Mouse (Mus musculus) megakaryocyte progenitor cell, adult 5-6 weeks (primary cell): ENCODE results near the gene Cabin1. TPM values are rescaled to one million over a fixed set of nuclear protein-coding genes. Genes with fewer than 3 reads are reported as not detected.
"Not testable (repeated sequence)": the region's sequence is repeated elsewhere in the genome, so short reads cannot be mapped to it uniquely, and the experiment has no call there.

Experiments used
- ATAC-seq: replicated peaks from 2 replicates; pipeline ENCODE4 v1.8.0; 2016; ENCODE audit warnings: mild to moderate bottlenecking, moderate TSS enrichment, inconsistent platforms; ENCODE audit not compliant: poor library complexity
- total RNA-seq, 2 experiments: library from RNA; stranded (forward) in 1 of 2; stranded (reverse) in 1 of 2; fragments of 157-497, 149-512 nt in 1 of 2; fragments of 200-1000 nt in 1 of 2; gene quantifications; 2 replicates each; pipeline versions ENCODE4 v1.2.3 to v1.2.4; 2015 to 2017

Cabin1 gene
- total RNA-seq, 2 experiments from 2014 or later: 36.5 to 37.8 TPM

- ATAC-seq: not testable (repeated sequence)
These were observed 3.6 kb upstream of the Cabin1 start for GRCm38 (mm10) chr10:75767756-75768155.

- no peak for ATAC-seq
These were observed 2.7 kb upstream of the Cabin1 start for GRCm38 (mm10) chr10:75766856-75767255.

DNA sequence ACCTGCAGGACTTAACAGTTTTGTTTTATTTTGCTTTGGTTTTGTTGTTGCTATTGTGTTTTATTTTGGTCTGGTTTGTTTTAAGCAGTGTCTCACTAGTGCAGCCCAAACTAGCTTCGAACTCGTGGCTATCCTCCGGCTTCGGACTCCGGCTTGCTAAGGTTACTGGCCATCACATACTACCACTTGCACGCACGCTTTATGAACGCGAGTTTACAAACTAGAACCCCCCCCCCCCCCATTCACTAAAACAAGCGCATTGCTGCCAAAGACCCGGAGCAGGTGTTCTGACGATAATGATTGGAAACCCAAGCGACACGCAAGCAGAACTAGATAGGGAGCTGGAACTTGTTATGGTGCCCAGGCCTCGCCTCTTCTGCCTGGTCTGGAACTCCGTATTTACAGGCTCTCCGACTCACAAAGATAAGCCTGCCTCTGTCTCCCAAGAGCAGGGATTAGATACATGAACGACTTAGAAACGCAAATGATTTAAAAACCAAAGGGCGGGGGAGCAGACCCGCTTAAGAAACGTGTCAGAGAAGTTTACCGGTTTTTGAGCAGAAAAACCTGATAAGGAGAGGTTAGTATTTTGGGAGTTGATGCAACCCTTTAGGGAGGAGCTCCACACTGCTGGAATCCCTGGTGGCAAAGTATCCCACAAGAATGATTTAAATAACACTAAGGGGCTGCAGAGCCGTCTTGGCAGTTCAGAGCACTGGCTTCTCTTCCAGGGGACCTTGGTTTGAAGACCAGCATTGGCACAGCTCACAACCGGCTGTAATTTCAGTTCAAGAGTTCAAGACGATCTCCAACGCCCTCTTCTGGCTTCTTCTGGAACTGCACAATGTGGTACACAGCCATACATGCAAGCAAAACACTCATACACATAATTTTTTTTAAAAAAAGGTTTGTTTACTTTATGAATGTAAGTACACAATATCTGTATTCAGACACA lies 655 bp upstream of the Cabin1 start:
- ATAC-seq: peak; percentile 58

DNA sequence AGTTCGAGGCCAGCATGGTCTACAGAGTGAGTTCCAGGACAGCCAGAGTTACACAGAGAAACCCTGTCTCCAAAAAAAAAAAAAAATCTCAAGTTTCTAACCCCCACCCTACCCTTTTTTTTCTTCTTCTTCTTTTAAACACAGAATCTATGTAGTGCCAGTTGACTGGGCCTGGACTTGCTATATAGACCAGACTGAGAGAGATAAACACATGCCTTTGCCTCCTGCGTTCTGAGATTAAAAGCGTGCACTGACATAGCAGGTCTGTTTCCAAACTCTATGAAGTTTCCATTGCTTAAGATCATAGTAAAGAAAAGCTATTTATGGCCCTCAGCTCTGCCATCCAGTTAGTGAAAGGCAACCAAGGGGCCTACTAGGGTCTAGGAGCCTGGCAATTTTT lies 1.7 kb downstream of the Cabin1 start:
- peak; percentile 35 for ATAC-seq

GRCm38 (mm10) chr10:75760311-75760710 lies 3.8 kb downstream of the Cabin1 start:
- ATAC-seq: no peak

DNA sequence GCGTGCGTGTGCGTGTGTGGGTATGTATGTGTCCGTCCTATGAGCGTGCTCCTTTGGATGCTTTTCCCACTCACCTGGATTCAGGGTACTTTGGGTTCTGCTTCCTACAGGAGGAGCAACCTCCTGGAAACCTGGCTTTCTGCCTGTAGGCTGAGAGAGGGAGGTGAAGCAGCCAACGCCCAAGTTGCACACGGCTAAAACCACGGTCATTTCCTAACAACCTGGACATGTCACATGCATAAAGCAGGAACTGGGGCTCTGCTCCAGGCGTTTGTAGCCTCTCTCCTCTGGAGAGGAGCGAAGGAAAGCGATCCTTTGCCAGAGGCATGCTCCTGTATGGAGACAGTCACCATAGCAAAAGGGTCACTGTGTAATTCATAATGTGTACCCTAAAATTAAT lies 7.4 kb downstream of the Cabin1 start:
- ATAC-seq: 0 out of 2 replicates have a peak, but pooled peaks have one; percentile 29

GRCm38 (mm10) chr10:75744017-75744416 lies 20.1 kb downstream of the Cabin1 start:
- ATAC-seq: peak; percentile 94

DNA sequence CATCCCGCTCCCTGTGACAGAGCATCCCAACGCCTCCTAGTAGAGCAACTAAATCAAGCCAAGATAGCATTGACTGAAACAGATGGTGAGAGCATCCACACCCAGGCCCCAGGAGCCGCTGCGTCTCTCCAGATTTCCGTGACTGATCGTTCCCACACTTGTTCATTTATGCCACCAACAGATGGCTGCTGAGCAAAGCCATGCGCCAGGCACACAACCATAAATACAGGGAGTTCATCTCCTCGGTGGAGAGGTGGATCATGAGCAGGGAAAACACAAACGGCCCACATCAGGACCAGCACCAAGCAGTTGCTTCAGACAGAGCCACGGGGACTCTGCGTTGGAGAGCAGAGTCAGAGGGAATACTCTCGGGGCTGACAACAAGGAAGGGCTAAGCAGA lies 20.8 kb downstream of the Cabin1 start:
- no peak for ATAC-seq

DNA sequence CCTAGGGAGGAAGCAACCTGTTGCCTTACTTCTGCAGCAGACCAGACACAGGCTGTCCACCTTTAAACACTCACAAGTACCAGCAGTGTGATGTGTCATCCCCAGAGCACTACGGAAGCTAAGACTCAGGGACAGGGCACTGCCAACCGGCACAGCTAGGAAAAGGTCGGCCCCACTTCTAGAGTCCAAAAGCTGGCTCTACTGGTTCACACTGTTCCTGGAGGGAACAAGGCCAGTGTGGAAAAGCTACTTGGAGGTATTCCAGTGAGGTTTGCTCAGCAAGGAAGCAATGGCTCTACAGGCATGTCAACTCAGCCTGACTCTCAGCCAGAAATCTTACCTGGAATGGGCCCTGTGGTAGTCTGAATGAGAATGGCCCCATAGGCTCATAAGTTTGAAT lies 23.3 kb downstream of the Cabin1 start:
- no peak for ATAC-seq

- no peak for ATAC-seq
These were observed 38.7 kb downstream of the Cabin1 start for GRCm38 (mm10) chr10:75725449-75725848.

DNA sequence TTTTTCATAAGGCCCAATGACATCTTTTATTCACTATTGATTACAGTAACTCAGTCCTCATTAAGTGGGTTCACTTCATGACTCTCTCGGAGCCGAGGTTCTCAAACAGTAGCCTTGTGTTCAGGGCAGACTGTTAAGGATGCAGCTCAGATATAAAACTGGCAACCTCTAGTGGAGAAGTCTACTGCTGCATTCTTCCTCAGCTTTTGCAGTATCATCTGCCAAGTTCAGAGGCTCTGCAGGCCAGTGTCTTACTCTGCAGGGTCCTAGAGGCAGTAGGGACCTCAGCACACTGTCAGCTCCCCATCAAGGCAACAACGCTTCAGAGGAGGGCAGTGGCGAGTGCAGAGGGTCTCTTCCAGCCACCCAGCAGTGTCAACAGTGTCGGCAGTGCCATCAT lies 43.9 kb downstream of the Cabin1 start:
- ATAC-seq: no peak

GRCm38 (mm10) chr10:75714795-75715194 lies 49.3 kb downstream of the Cabin1 start:
- ATAC-seq: no peak

- ATAC-seq: no peak
These were observed 51.1 kb downstream of the Cabin1 start for GRCm38 (mm10) chr10:75713026-75713425.

DNA sequence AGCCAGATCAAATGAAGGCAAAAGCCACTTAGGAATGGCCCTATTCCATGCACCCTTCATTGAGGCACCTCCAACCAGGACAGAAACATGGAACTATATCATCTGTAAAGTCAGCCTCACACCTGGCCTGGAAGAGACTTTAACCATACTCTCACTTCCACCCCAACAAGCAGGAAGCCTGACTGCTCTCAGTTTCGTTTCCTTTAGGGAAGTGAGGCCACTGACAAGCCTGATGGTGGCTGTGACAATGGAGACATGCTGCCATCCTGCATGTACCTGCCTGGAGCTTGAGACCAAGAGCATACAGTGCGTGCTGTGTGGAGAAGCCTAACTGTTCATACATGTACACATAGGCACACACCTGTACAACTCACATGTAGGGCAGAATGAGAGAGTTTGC lies 53.9 kb downstream of the Cabin1 start:
- ATAC-seq: no peak

DNA sequence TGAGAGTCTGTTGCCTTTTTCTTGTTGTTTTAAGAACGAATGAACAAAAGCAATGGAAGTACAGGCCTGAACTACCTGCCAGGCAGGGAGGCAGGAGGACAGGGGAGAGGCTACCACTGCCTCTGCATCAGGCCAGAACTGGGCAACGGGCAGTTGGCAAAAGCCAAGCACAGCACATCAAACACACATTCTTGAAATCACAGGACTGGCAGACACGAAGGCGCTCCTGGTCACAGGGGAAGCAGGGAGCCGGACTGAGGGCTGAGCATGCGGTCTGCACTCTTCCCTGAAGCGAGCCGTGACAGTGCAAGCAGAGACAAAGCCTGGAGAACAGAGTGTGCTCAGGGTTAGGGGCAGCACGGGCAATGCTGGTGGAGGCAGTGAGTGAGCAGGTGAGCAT lies 54.9 kb downstream of the Cabin1 start:
- ATAC-seq: no peak

- ATAC-seq: peak; percentile 51
These were observed 55.5 kb downstream of the Cabin1 start for GRCm38 (mm10) chr10:75708633-75708992.

- no peak for ATAC-seq
These were observed 56.1 kb downstream of the Cabin1 start for GRCm38 (mm10) chr10:75707901-75708632.

DNA sequence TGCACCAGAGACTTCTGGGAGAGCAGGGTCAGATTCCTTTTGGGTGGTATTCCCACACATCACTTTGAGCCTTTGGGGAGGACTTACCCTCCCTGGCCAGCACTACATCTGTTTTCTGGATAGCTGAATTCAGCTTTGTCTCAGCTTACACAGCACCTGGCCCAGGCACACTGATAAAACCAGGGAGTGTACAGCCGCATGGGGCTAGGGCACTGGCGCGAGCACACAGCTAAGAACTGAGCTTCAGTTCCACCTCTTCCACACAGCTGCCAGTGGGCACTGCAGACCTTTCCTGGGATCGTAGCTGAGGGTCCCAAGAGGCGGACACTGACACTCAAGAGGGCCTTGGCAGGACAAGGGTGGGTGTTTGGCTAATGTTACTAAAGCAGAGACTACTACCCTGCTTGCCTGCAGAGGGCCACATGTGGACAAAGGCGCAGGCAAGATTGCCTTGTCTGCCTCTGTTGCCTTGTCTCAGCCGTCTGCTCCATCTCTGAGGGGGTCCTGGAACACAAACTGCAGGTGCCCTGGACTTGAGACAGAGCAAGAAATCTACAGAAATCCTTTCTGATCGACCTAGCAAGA lies 57.4 kb downstream of the Cabin1 start:
- peak; percentile 49 for ATAC-seq

- ATAC-seq: peak; percentile 72
These were observed 58.3 kb downstream of the Cabin1 start for GRCm38 (mm10) chr10:75705681-75706400.

GRCm38 (mm10) chr10:75704212-75705185 lies 59.6 kb downstream of the Cabin1 start:
- ATAC-seq: no peak
